Mouse (Mus musculus): ENCODE data around the gene Zbtb41. TPM values are rescaled to one million over a fixed set of nuclear protein-coding genes. Genes with fewer than 3 reads are reported as not detected.

The Zbtb41 gene
- total RNA-seq, 2 experiments from 2014 or later, result 15.2 to 16.9 TPM

- no peak for DNase-seq
Measured at GRCm38 (mm10) chr1:139478898-139479297, 56.8 kb downstream of the Zbtb41 start.

DNA sequence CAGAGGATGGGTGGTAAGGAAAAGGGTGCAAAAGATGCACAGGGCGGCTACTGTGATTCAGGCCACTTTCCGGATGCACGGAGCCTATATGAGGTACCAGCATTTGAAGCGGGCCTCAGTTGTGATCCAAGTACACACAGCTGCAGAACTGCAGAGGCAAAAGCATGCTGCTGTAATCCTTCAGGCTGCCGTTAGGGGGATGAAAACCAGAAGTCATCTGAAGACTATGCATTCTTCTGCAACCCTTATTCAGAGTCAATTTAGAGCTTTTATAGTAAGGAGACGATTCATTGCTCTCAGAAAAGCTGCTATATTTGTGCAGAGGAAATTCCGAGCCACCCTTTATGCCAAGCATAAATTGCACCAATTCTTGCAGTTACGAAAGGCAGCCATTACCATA is 58.2 kb downstream of the Zbtb41 start:
- no peak for DNase-seq

GRCm38 (mm10) chr1:139481146-139481545 is 59.1 kb downstream of the Zbtb41 start:
- no peak for DNase-seq

- no peak for DNase-seq
Measured at GRCm38 (mm10) chr1:139494630-139495029, 72.5 kb downstream of the Zbtb41 start.

DNA sequence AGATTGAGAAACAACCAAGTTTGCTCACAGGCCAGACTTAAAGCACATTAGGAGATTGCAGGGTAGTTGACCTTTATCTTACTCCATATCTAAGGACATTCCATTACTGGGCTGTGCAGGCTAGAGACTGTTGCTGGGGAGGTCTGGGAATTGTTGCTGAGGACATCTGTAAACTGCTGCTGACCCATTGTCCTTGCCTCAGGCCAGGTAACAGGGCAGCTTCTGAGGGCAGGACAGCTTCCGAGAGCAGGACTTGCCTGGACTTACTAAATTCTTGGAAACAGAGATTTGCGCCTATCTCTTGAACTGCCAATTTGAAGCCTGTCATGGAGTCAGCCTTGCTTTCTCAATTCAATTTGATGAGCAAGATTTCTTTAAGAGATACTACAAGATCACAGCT is 73.3 kb downstream of the Zbtb41 start:
- DNase-seq, result no peak

DNA sequence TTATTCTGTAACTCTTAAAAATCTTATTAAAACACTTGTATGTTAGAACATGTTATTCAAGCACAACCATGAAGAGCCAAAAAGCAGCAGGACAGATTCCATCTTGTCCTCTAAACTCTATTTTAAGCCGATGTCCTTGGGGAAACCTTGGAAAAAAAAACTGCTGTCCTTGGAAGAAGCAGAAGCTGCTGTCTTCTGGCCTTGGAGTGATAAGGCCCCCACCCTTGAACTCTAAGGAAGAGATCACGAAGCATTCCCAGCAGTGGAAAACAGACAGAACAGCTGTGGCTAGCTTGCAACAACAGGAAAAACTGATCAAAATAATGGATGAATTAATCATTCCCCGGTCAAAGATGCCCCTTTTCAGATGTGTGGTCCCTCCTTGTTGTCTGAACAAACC is 74.1 kb downstream of the Zbtb41 start:
- no peak for DNase-seq

- no peak for DNase-seq
Measured at GRCm38 (mm10) chr1:139499751-139500150, 77.7 kb downstream of the Zbtb41 start.

DNA sequence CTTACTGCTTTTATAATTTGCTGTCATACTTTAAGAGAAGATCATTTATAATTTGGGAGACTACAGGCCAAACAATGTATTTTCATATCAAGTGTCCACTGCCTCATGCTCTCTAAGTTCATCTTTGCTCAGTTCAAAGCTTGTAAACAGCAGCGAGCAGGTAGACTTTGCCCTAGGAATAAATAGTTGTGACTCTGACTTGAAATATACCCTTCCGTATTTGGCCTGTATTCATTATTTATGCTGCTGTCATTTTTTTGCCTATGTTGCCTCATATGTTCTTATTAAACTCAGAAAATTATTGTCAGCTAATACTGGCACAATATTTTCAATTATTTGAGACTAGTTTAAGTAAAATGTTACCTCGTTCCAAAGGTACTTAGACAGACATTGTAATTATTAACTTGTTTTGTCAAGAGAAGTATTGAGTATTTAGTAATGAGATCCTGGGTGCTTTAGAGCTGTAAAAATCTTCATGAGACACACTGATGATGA is 79.2 kb downstream of the Zbtb41 start, which contains the start of gene F13b:
Gene F13b, plus strand, starts transcription at position 445 of the 495 bp plus-strand sequence.
- DNase-seq, result no peak

Other genes starting within 250 kb of the Zbtb41 start
- gene Crb1, start 45.2 kb upstream of the Zbtb41 start, total RNA-seq (2021), result not detected
- under 1 TPM; 0.41 to 0.51 TPM for gene Aspm, start 32.5 kb downstream of the Zbtb41 start, total RNA-seq (2021)
- gene F13b, start 79.4 kb downstream of the Zbtb41 start, total RNA-seq (2021), result not detected
- not detected for gene Cfhr1, start 138.0 kb downstream of the Zbtb41 start, total RNA-seq (2021)

Data from gastrocnemius, postnatal 25 days (tissue).